Mouse (Mus musculus) lung, embryonic 14.5 days (tissue): ENCODE measurements around the gene Tex29. TPM values are rescaled to one million over a fixed set of nuclear protein-coding genes. Genes with fewer than 3 reads are reported as not detected.

Experiments
- ATAC-seq: fragments of 200-750 bp; cut with Nextera tagmentation; 2 replicates; pipeline ENCODE4 v1.8.0; 2017; ENCODE audit warnings: mild to moderate bottlenecking, moderate TSS enrichment, moderate library complexity; ENCODE audit not compliant: insufficient read depth
- DNase-seq: peaks from one replicate; pipeline ENCODE4 v3.0.0-alpha.2; 2015
- H3K27ac ChIP-seq: fragments of 300-500 bp; sonication (generic); 2 replicates; pipeline ENCODE4 v1.5.1; 2014; ENCODE audit warnings: low read depth, mild to moderate bottlenecking, moderate library complexity
- H3K27me3 ChIP-seq: fragments of 300-500 bp; sonication (generic); 2 replicates; pipeline ENCODE4 v1.6.1; 2014; ENCODE audit warnings: low read length, control low read depth; ENCODE audit not compliant: insufficient read depth
- H3K36me3 ChIP-seq: fragments of 300-500 bp; sonication (generic); 2 replicates; pipeline ENCODE4 v1.6.1; 2014; ENCODE audit warnings: control low read depth; ENCODE audit not compliant: insufficient read depth
- H3K4me1 ChIP-seq: fragments of 300-500 bp; sonication (generic); 2 replicates; pipeline ENCODE4 v1.6.1; 2014; ENCODE audit warnings: antibody characterized with exemption, control low read depth; ENCODE audit not compliant: insufficient read depth
- H3K4me2 ChIP-seq: fragments of 300-500 bp; sonication (generic); 2 replicates; pipeline ENCODE4 v1.6.1; 2014; ENCODE audit warnings: mild to moderate bottlenecking
- H3K4me3 ChIP-seq: fragments of 300-500 bp; sonication (generic); 2 replicates; pipeline ENCODE4 v1.5.1; 2014; ENCODE audit warnings: low read depth, low read length
- H3K9ac ChIP-seq: fragments of 300-500 bp; sonication (generic); 2 replicates; pipeline ENCODE4 v1.6.1; 2014
- H3K9me3 ChIP-seq: fragments of 300-500 bp; sonication (generic); 2 replicates; pipeline ENCODE4 v1.6.1; 2016; ENCODE audit warnings: low read depth, low read length, control low read depth
- CTCF ChIP-seq: IDR thresholded peaks from 2 replicates; pipeline ENCODE4 v1.5.1; 2016; ENCODE audit warnings: antibody characterized with exemption, low read depth
- WGBS: fragments of 180-500 bp; shearing (Covaris S2); extraction: QIAGEN DNeasy Blood & Tissue Kit; methylation state at CpG from one replicate; pipeline ENCODE4 v1.1.7; 2014; 5-methylcytosine and 5-hydroxymethylcytosine counted together
- polyA plus RNA-seq: library from polyadenylated mRNA; unstranded; fragments of >200 nt; fragmentation: Nextera tagmentation; extraction: Ambion mirVana; gene quantifications from 2 replicates; pipeline ENCODE4 v1.2.1, GENCODE M21; 2014

The Tex29 gene
- polyA plus RNA-seq, 1 experiment from 2014 or later = not detected

- no peaks in the 10 kb centered on the region for H3K27me3 ChIP-seq
- peaks cover 61% of the 10 kb centered on the region for H3K36me3 ChIP-seq
- no peak overlapping the region for H3K4me2 ChIP-seq
- no peak for TF ChIP-seq CTCF
- H3K9ac ChIP-seq = no peak overlapping the region
- H3K4me1 ChIP-seq = no peaks in the 10 kb centered on the region
- DNase-seq (no peak), ATAC-seq (no peak)
- no peaks in the 10 kb centered on the region for H3K9me3 ChIP-seq
- 71% methylated on average over 10 of the region's 10 CpGs for WGBS
- no peak overlapping the region for H3K4me3 ChIP-seq
- H3K27ac ChIP-seq = no peak overlapping the region
Observed at GRCm38 (mm10) chr8:11831174-11831573, 9.1 kb upstream of the Tex29 start.

- H3K9ac ChIP-seq = no peak overlapping the region
- no peaks in the 10 kb centered on the region for H3K27me3 ChIP-seq
- no peaks in the 10 kb centered on the region for H3K4me1 ChIP-seq
- DNase-seq = no peak
- no peaks in the 10 kb centered on the region for H3K9me3 ChIP-seq
- H3K27ac ChIP-seq = no peak overlapping the region
- peaks cover 56% of the 10 kb centered on the region for H3K36me3 ChIP-seq
- H3K4me3 ChIP-seq = no peak overlapping the region
- H3K4me2 ChIP-seq = no peak overlapping the region
- TF ChIP-seq CTCF = no peak
- 75% methylated on average over 5 of the region's 5 CpGs for WGBS
- no peak for ATAC-seq
Observed at GRCm38 (mm10) chr8:11831939-11832338, 8.3 kb upstream of the Tex29 start.

DNA sequence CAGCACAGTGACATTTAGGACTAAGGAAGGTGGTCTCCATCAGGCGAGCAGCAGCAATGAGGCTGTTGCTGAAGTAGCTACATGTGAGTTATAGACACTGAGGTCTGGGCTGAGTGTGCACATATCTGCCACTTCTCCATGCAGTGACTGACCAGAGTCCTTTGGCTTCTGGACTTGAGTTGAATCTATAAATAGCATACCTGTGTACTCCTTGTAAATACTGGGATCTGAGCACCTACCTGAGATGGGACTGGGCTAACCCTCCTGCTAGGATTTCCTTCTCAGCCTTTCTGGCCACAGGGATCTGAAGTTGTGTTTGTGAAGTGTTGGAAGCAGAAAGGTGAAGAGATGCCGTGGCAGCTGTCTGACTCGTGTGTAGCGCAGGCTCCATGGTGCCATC is 7.1 kb upstream of the Tex29 start:
- Histone ChIP-seq H3K27me3 (no peaks in the 10 kb centered on the region), H3K4me3 (no peak overlapping the region), H3K4me1 (no peaks in the 10 kb centered on the region), H3K9ac (no peak overlapping the region), H3K9me3 (no peaks in the 10 kb centered on the region), H3K27ac (no peak overlapping the region), H3K4me2 (no peak overlapping the region), H3K36me3 (peaks cover 45% of the 10 kb centered on the region)
- no peak for TF ChIP-seq CTCF
- WGBS = 84% methylated on average over 4 of the region's 4 CpGs
- DNase-seq = no peak
- no peak for ATAC-seq

DNA sequence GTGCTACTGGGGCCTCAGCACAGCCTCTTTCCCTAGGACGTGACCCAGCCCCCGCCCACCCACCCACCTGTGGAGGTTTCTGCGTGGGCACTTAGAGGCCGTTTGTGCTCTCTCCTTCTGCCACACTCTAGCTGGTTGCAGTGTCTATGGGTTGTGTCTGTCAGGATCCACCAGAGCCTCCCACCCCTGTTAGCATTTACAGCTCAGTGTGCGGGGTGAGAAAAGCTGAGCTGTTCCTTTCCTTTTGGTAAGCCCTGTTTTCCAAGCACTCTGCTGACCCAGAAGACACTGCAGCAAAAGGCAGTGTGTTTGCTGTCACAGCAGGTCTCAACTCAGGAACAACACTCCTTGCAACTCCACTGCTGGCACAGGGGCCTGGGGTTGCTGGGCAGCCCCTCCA is 6.1 kb upstream of the Tex29 start:
- Histone ChIP-seq H3K9me3 (no peaks in the 10 kb centered on the region), H3K4me2 (no peak overlapping the region), H3K4me1 (no peaks in the 10 kb centered on the region), H3K27ac (no peak overlapping the region), H3K9ac (no peak overlapping the region), H3K4me3 (no peak overlapping the region), H3K36me3 (peaks cover 45% of the 10 kb centered on the region), H3K27me3 (no peaks in the 10 kb centered on the region)
- no peak for TF ChIP-seq CTCF
- ATAC-seq (no peak), DNase-seq (no peak)
- 81% methylated on average over 5 of the region's 5 CpGs for WGBS

- Histone ChIP-seq H3K27me3 (no peaks in the 10 kb centered on the region), H3K9me3 (no peaks in the 10 kb centered on the region), H3K4me1 (no peaks in the 10 kb centered on the region), H3K4me3 (no peak overlapping the region), H3K36me3 (peaks cover 42% of the 10 kb centered on the region), H3K4me2 (no peak overlapping the region), H3K9ac (no peak overlapping the region), H3K27ac (no peak overlapping the region)
- no peak for TF ChIP-seq CTCF
- DNase-seq (no peak), ATAC-seq (no peak)
- 91% methylated on average over 16 of the region's 16 CpGs for WGBS
Observed at GRCm38 (mm10) chr8:11834691-11835090, 5.6 kb upstream of the Tex29 start.

GRCm38 (mm10) chr8:11841571-11841970 is 1.3 kb downstream of the Tex29 start:
- no peaks in the 10 kb centered on the region for H3K36me3 ChIP-seq
- H3K9ac ChIP-seq = no peak overlapping the region
- no peak for TF ChIP-seq CTCF
- DNase-seq = peak; percentile 64
- H3K27me3 ChIP-seq = no peaks in the 10 kb centered on the region
- no peaks in the 10 kb centered on the region for H3K4me1 ChIP-seq
- 0 out of 2 replicates have a peak overlapping the region, but pooled peaks have one; percentile 1 for H3K4me2 ChIP-seq
- H3K9me3 ChIP-seq = no peaks in the 10 kb centered on the region
- peak; percentile 63 for ATAC-seq
- H3K27ac ChIP-seq = peak overlapping the region; percentile 42; the same call in 1 of the 2 replicates
- WGBS = 20% methylated on average over 8 of the region's 8 CpGs
- no peak overlapping the region for H3K4me3 ChIP-seq

- no peak for ATAC-seq
- no peaks in the 10 kb centered on the region for H3K4me1 ChIP-seq
- no peak overlapping the region for H3K9ac ChIP-seq
- no peak overlapping the region for H3K4me3 ChIP-seq
- H3K27ac ChIP-seq = no peak overlapping the region
- H3K9me3 ChIP-seq = no peaks in the 10 kb centered on the region
- H3K27me3 ChIP-seq = no peaks in the 10 kb centered on the region
- H3K36me3 ChIP-seq = no peaks in the 10 kb centered on the region
- no peak overlapping the region for H3K4me2 ChIP-seq
- DNase-seq = no peak
- no peak for TF ChIP-seq CTCF
- WGBS = 69% methylated on average over 8 of the region's 8 CpGs
Observed at GRCm38 (mm10) chr8:11842757-11843156, 2.5 kb downstream of the Tex29 start.
